Mouse (Mus musculus) kidney, embryonic 14.5 days (tissue): Measurements from ENCODE around the gene Mef2c. TPM values are rescaled to one million over a fixed set of nuclear protein-coding genes. Genes with fewer than 3 reads are reported as not detected.

Source experiments
- ATAC-seq: fragments of 200-750 bp; cut with Nextera tagmentation; 2 replicates; pipeline ENCODE4 v1.8.0; 2017; ENCODE audit warnings: moderate number of reproducible peaks, mild to moderate bottlenecking, moderate TSS enrichment, moderate library complexity; ENCODE audit not compliant: low FRiP score, low TSS enrichment
- H3K27ac ChIP-seq: fragments of 300-500 bp; sonication (generic); 2 replicates; pipeline ENCODE4 v1.5.1; 2014; ENCODE audit warnings: low read depth, mild to moderate bottlenecking, low read length, moderate library complexity, mixed read lengths
- H3K27me3 ChIP-seq: fragments of 300-500 bp; sonication (generic); 2 replicates; pipeline ENCODE4 v1.6.1; 2014; ENCODE audit warnings: mild to moderate bottlenecking, low read length; ENCODE audit not compliant: control insufficient read depth, insufficient read depth
- H3K36me3 ChIP-seq: fragments of 300-500 bp; sonication (generic); 2 replicates; pipeline ENCODE4 v1.6.1; 2014; ENCODE audit warnings: low read length, mixed read lengths; ENCODE audit not compliant: control insufficient read depth, insufficient read depth
- H3K4me1 ChIP-seq: fragments of 300-500 bp; sonication (generic); 2 replicates; pipeline ENCODE4 v1.6.1; 2014; ENCODE audit warnings: low read length, mixed read lengths; ENCODE audit not compliant: control insufficient read depth, insufficient read depth
- H3K4me2 ChIP-seq: fragments of 300-500 bp; sonication (generic); replicated peaks from 2 replicates; pipeline ENCODE4 v1.6.1; 2014; ENCODE audit warnings: low read depth, mild to moderate bottlenecking, low read length
- H3K4me3 ChIP-seq: fragments of 300-500 bp; sonication (generic); 2 replicates; pipeline ENCODE4 v1.5.1; 2014; ENCODE audit warnings: mild to moderate bottlenecking, low read length
- H3K9ac ChIP-seq: fragments of 300-500 bp; sonication (generic); 2 replicates; pipeline ENCODE4 v1.6.1; 2014; ENCODE audit warnings: low read depth, mild to moderate bottlenecking, low read length, moderate library complexity
- H3K9me3 ChIP-seq: fragments of 300-500 bp; sonication (generic); 2 replicates; pipeline ENCODE4 v1.6.1; 2016; ENCODE audit warnings: low read length; ENCODE audit not compliant: control insufficient read depth
- WGBS: fragments of 180-500 bp; shearing (Covaris S2); extraction: QIAGEN DNeasy Blood & Tissue Kit; methylation state at CpG from one replicate; pipeline ENCODE4 v1.1.7; 2014; 5-methylcytosine and 5-hydroxymethylcytosine counted together
- polyA plus RNA-seq: library from polyadenylated mRNA; unstranded; fragments of >200 nt; fragmentation: Nextera tagmentation; extraction: Ambion mirVana; gene quantifications from 2 replicates; pipeline ENCODE4 v1.2.1, GENCODE M21; 2014

Mef2c gene
- 54.8 and 56.7 TPM in 2 replicates for polyA plus RNA-seq

GRCm38 (mm10) chr13:83503919-83504318 lies at the start of gene Mef2c:
Gene Mef2c (plus strand): TSS chr13:83504034.
- Histone ChIP-seq H3K27me3 (no peaks in the 10 kb centered on the region), H3K4me3 (no peak within 1 kb of the TSS), H3K36me3 (no peaks in the 10 kb centered on the region), H3K9me3 (no peaks in the 10 kb centered on the region), H3K9ac (no peak within 1 kb of the TSS), H3K4me1 (no peaks in the 10 kb centered on the region), H3K27ac (no peak within 1 kb of the TSS), H3K4me2 (no peak within 1 kb of the TSS)
- WGBS: 93% methylated on average over 7 of the region's 7 CpGs
- ATAC-seq: no peak

DNA sequence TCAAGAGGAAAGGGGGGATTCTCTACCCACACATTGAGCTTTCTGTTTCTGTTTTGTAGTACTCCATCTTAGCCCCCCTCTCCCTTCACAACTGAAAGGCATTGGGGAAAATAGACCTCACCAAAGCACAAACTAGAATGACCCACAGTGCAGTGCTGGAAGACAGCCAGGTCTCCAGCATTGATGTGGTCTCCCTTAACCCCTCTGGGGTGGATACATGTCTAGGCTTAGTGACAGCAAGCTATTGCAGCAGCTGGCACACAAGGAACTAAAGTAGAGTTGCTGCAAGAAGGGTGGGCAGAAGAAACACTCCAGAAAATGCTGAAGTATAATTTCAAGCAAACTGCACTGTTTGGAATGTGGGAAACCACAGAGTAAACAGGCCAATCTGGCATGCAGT lies 45.1 kb upstream of the Mef2c start:
- Histone ChIP-seq H3K36me3 (no peaks in the 10 kb centered on the region), H3K27ac (no peak overlapping the region), H3K9ac (no peak overlapping the region), H3K4me2 (no peak overlapping the region), H3K9me3 (no peaks in the 10 kb centered on the region), H3K4me1 (no peaks in the 10 kb centered on the region), H3K27me3 (no peaks in the 10 kb centered on the region), H3K4me3 (no peak overlapping the region)
- ATAC-seq: no peak

- WGBS: 94% methylated on average over 3 of the region's 3 CpGs
- no peak overlapping the region for H3K4me3 ChIP-seq
- H3K4me1 ChIP-seq: no peaks in the 10 kb centered on the region
- no peak overlapping the region for H3K27ac ChIP-seq
- H3K9ac ChIP-seq: no peak overlapping the region
- H3K4me2 ChIP-seq: no peak overlapping the region
- no peaks in the 10 kb centered on the region for H3K9me3 ChIP-seq
- H3K27me3 ChIP-seq: no peaks in the 10 kb centered on the region
- ATAC-seq: no peak
- no peaks in the 10 kb centered on the region for H3K36me3 ChIP-seq
Measured at GRCm38 (mm10) chr13:83459600-83459999, 44.2 kb upstream of the Mef2c start.

GRCm38 (mm10) chr13:83460620-83461019 lies 43.2 kb upstream of the Mef2c start:
- Histone ChIP-seq H3K4me3 (no peak overlapping the region), H3K27me3 (no peaks in the 10 kb centered on the region), H3K9ac (no peak overlapping the region), H3K36me3 (no peaks in the 10 kb centered on the region), H3K27ac (no peak overlapping the region), H3K4me1 (no peaks in the 10 kb centered on the region), H3K4me2 (no peak overlapping the region), H3K9me3 (no peaks in the 10 kb centered on the region)
- no peak for ATAC-seq
- 95% methylated on average over 1 of the region's 1 CpGs for WGBS

DNA sequence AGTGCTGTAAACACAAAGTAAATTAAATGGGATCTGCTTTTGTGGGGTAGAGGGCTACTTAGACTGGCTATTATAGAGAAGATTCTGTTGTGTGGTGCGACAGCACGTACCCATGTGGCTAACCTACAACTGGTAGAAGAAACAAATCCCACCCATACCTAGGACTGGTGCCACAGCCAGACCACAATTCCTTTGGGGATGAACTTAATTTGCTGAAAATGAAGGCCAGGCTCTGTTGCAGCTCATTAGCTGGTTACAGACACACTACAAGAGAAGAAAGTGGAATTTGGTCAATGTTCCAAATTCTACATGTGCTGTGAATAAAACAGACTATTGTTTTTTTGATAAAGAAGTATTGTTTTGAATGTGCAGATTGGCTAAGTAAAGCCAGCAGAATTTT lies 42.3 kb upstream of the Mef2c start:
- Histone ChIP-seq H3K27me3 (no peaks in the 10 kb centered on the region), H3K4me1 (no peaks in the 10 kb centered on the region), H3K9ac (no peak overlapping the region), H3K36me3 (no peaks in the 10 kb centered on the region), H3K27ac (no peak overlapping the region), H3K9me3 (no peaks in the 10 kb centered on the region), H3K4me3 (no peak overlapping the region), H3K4me2 (no peak overlapping the region)
- WGBS: 94% methylated on average over 2 of the region's 2 CpGs
- ATAC-seq: no peak

DNA sequence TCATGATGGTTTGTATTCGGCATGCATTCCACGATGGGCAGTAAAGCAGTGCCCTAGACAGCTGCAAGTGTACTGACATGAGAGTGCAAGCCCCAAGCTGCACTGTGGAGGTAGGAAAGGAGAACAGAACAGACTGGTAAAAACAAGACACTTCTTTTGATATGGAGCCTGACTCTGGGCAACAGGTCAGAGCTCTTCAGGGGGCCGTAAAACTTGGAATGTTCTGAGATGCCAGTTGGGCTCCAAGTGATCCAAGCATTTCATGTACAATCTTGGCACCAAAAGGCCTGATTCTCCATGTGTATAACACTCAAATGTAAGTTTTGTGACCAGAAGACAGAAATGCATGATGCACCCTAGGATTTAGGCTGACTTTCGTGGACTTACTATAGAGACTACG lies 37.1 kb upstream of the Mef2c start:
- Histone ChIP-seq H3K4me2 (no peak overlapping the region), H3K9ac (no peak overlapping the region), H3K27me3 (no peaks in the 10 kb centered on the region), H3K4me3 (no peak overlapping the region), H3K9me3 (no peaks in the 10 kb centered on the region), H3K27ac (no peak overlapping the region), H3K4me1 (no peaks in the 10 kb centered on the region), H3K36me3 (no peaks in the 10 kb centered on the region)
- ATAC-seq: no peak
- WGBS: 86% methylated on average over 5 of the region's 5 CpGs

DNA sequence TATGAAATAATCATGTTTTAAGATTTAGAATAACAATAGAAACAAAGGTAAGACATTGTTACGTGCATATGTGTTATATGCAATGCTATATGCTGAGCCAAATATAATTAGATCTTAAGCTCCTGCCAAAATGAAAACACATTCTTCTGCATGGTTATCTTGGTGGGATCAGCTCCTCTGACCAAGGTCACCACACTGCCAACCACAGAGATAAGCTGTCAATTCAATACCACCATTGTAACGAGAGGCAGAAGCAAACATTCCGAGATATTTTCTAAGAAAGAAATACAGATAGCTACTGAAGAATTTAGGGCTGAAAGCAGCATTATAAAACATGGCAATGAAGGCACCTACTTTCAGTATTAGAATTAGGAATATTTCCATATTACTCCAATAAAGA lies 35.0 kb upstream of the Mef2c start:
- WGBS: 74% methylated on average over 3 of the region's 3 CpGs
- Histone ChIP-seq H3K4me3 (no peak overlapping the region), H3K9me3 (no peaks in the 10 kb centered on the region), H3K4me1 (no peaks in the 10 kb centered on the region), H3K27me3 (no peaks in the 10 kb centered on the region), H3K36me3 (no peaks in the 10 kb centered on the region), H3K27ac (no peak overlapping the region), H3K9ac (no peak overlapping the region), H3K4me2 (no peak overlapping the region)
- no peak for ATAC-seq

DNA sequence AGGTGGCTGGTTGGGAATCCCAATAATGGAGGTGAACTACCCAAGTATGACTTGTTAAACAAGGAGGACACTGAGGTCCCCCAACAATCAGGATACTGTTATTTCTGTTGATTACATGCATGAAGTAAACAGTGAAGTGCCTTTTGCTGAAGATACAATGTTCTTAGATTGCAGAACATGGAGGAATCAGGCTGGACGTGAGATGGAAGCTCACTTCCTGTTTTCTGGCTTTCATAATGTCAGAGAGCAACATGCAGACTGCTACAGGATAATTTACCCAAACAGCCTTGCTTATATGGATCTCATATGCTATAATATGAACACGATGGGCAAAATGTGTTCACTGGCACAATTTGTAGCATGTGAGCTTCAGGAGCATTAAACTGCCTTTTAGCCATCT lies 30.1 kb upstream of the Mef2c start:
- H3K9ac ChIP-seq: no peak overlapping the region
- H3K4me2 ChIP-seq: no peak overlapping the region
- H3K4me3 ChIP-seq: no peak overlapping the region
- no peaks in the 10 kb centered on the region for H3K4me1 ChIP-seq
- no peak overlapping the region for H3K27ac ChIP-seq
- 84% methylated on average over 2 of the region's 2 CpGs for WGBS
- no peak for ATAC-seq
- H3K27me3 ChIP-seq: no peaks in the 10 kb centered on the region
- no peaks in the 10 kb centered on the region for H3K36me3 ChIP-seq
- no peaks in the 10 kb centered on the region for H3K9me3 ChIP-seq

- no peaks in the 10 kb centered on the region for H3K9me3 ChIP-seq
- H3K4me1 ChIP-seq: no peaks in the 10 kb centered on the region
- H3K27me3 ChIP-seq: no peaks in the 10 kb centered on the region
- WGBS: 82% methylated on average over 3 of the region's 3 CpGs
- no peaks in the 10 kb centered on the region for H3K36me3 ChIP-seq
- H3K4me3 ChIP-seq: no peak overlapping the region
- no peak overlapping the region for H3K9ac ChIP-seq
- H3K4me2 ChIP-seq: no peak overlapping the region
- no peak for ATAC-seq
- H3K27ac ChIP-seq: no peak overlapping the region
Measured at GRCm38 (mm10) chr13:83480388-83480787, 23.4 kb upstream of the Mef2c start.

DNA sequence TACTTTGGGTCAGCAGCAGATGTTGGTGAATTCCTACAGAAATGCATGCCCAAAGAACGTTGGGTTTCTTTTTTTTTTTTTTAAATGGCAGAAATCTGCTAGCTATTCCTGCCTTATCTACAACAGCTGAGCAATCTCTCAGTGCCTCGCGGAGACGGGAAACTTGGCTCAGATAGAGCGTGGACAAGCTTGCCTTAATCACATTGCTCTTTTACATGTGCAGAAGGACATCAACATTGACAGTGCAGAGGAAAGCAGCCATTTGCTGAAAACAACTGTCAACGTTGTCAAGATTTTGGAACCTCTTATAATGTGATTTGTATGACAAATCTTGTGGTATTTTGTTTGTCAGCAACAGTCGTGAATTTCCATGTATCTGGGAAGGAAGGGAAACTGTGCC lies 22.5 kb upstream of the Mef2c start:
- Histone ChIP-seq H3K4me2 (no peak overlapping the region), H3K4me1 (no peaks in the 10 kb centered on the region), H3K9ac (no peak overlapping the region), H3K36me3 (no peaks in the 10 kb centered on the region), H3K4me3 (no peak overlapping the region), H3K27me3 (no peaks in the 10 kb centered on the region), H3K9me3 (no peaks in the 10 kb centered on the region), H3K27ac (no peak overlapping the region)
- 78% methylated on average over 7 of the region's 7 CpGs for WGBS
- no peak for ATAC-seq
